Mouse (Mus musculus) common myeloid progenitor, adult 5-6 weeks (primary cell): ENCODE measurements around the gene Vamp1. TPM values are rescaled to one million over a fixed set of nuclear protein-coding genes. Genes with fewer than 3 reads are reported as not detected.
A peak's percentile ranks its signal among the peaks of the same experiment; 100 is the strongest.
"Not testable (repeated sequence)": the region's sequence is repeated elsewhere in the genome, so short reads cannot be mapped to it uniquely, and the experiment has no call there.

Experiments
- ATAC-seq: replicated peaks from 2 replicates; pipeline ENCODE4 v1.8.0; 2016; ENCODE audit warnings: low read depth, mild to moderate bottlenecking, moderate TSS enrichment, inconsistent platforms; ENCODE audit not compliant: poor library complexity, severe bottlenecking
- total RNA-seq: library from RNA; stranded (forward); fragments of 200-1000, 187-1606 nt; gene quantifications from 2 replicates; pipeline ENCODE4 v1.2.3, GENCODE M21; 2017

Vamp1 gene
- total RNA-seq, 1 experiment from 2014 or later = 8.0 TPM

GRCm38 (mm10) chr6:125239547-125239946, 24.2 kb downstream of the Vamp1 start:
- ATAC-seq = no peak

- no peak for ATAC-seq
Observed at GRCm38 (mm10) chr6:125240617-125241016, 25.3 kb downstream of the Vamp1 start.

- ATAC-seq = no peak
Observed at GRCm38 (mm10) chr6:125241566-125241965, 26.2 kb downstream of the Vamp1 start.

GRCm38 (mm10) chr6:125244551-125244950, 29.2 kb downstream of the Vamp1 start:
- 0 out of 2 replicates have a peak, but pooled peaks have one; percentile 9 for ATAC-seq

- peak; percentile 26; the same call in 1 of the 2 replicates for ATAC-seq
Observed at GRCm38 (mm10) chr6:125252285-125252684, 36.9 kb downstream of the Vamp1 start.

GRCm38 (mm10) chr6:125252711-125253110, 37.4 kb downstream of the Vamp1 start:
- ATAC-seq = no peak

GRCm38 (mm10) chr6:125253863-125254715, 38.7 kb downstream of the Vamp1 start:
- peak; percentile 84 for ATAC-seq

- no peak for ATAC-seq
Observed at GRCm38 (mm10) chr6:125255516-125256044, 40.2 kb downstream of the Vamp1 start.

- ATAC-seq = no peak
Observed at GRCm38 (mm10) chr6:125256222-125256966, 41.0 kb downstream of the Vamp1 start.

GRCm38 (mm10) chr6:125260006-125260555, 44.7 kb downstream of the Vamp1 start:
- no peak for ATAC-seq

- ATAC-seq = no peak
Observed at GRCm38 (mm10) chr6:125264219-125264618, 48.9 kb downstream of the Vamp1 start.

GRCm38 (mm10) chr6:125265239-125265638, 49.9 kb downstream of the Vamp1 start:
- ATAC-seq = peak; percentile 58; the same call in 1 of the 2 replicates

- no peak for ATAC-seq
Observed at GRCm38 (mm10) chr6:125266091-125266490, 50.7 kb downstream of the Vamp1 start.

GRCm38 (mm10) chr6:125266600-125266999, 51.2 kb downstream of the Vamp1 start:
- not testable (repeated sequence) for ATAC-seq

GRCm38 (mm10) chr6:125267469-125267868, 52.1 kb downstream of the Vamp1 start:
- ATAC-seq = no peak

- ATAC-seq = no peak
Observed at GRCm38 (mm10) chr6:125268799-125269198, 53.4 kb downstream of the Vamp1 start.

GRCm38 (mm10) chr6:125271455-125272227, 56.3 kb downstream of the Vamp1 start:
- peak; percentile 96 for ATAC-seq

- ATAC-seq = no peak
Observed at GRCm38 (mm10) chr6:125272228-125272785, 57.0 kb downstream of the Vamp1 start.

GRCm38 (mm10) chr6:125274841-125275563, 59.7 kb downstream of the Vamp1 start:
- ATAC-seq = no peak
